Mouse (Mus musculus) forebrain, embryonic 10.5 days (tissue): Measurements from ENCODE around the gene Tmem39a. TPM values are rescaled to one million over a fixed set of nuclear protein-coding genes. Genes with fewer than 3 reads are reported as not detected.

ENCODE experiments used
- DNase-seq: peaks from one replicate; pipeline ENCODE4 v3.0.0-alpha.2; 2017; ENCODE audit warnings: low spot score; ENCODE audit errors: extremely low spot score
- H3K27ac ChIP-seq: fragments of 300-500 bp; sonication (generic); 2 replicates; pipeline ENCODE4 v1.5.1; 2016; ENCODE audit warnings: mild to moderate bottlenecking
- H3K27me3 ChIP-seq: fragments of 300-500 bp; sonication (generic); 2 replicates; pipeline ENCODE4 v1.6.1; 2016; ENCODE audit warnings: mild to moderate bottlenecking; ENCODE audit not compliant: poor library complexity, severe bottlenecking
- H3K36me3 ChIP-seq: fragments of 300-500 bp; sonication (generic); replicated peaks from 2 replicates; pipeline ENCODE4 v1.6.1; 2016; ENCODE audit warnings: mild to moderate bottlenecking, moderate library complexity
- H3K4me1 ChIP-seq: fragments of 300-500 bp; sonication (generic); 2 replicates; pipeline ENCODE4 v1.6.1; 2016
- H3K4me3 ChIP-seq: fragments of 300-500 bp; sonication (generic); 2 replicates; pipeline ENCODE4 v1.5.1; 2016; ENCODE audit warnings: mild to moderate bottlenecking, moderate library complexity
- H3K9me3 ChIP-seq: fragments of 300-500 bp; sonication (generic); 2 replicates; pipeline ENCODE4 v1.6.1; 2016; ENCODE audit warnings: mild to moderate bottlenecking, moderate library complexity
- WGBS: fragments of 180-500 bp; shearing (Covaris S2); methylation state at CpG from one replicate; pipeline ENCODE4 v1.1.7; 2016; 5-methylcytosine and 5-hydroxymethylcytosine counted together
- polyA plus RNA-seq: library from polyadenylated mRNA; unstranded; fragments of >200 nt; fragmentation: Nextera tagmentation; extraction: Ambion mirVana; gene quantifications from 2 replicates; pipeline ENCODE4 v1.2.1, GENCODE M21; 2016

The Tmem39a gene
- polyA plus RNA-seq, 1 experiment from 2014 or later, result 75.5 TPM

DNA sequence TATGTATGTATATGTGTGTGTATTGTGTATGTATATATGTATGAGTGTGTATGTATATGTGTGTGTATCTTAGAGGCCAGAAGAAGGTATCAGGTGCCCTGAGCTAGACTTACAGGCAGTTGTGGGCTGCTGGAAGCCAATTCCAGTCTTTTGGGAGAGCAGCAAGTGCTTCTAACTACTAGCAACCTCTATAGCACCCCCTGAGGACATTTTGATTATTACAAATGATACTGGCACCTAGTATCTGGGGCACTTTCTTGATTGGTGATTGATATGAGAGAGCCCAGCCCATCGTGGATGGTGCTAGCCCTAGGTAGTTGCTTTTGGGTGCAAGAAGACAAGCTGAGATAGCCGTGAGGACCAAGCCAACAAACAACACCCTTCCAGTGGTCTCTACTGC is 63.8 kb downstream of the Tmem39a start:
- Histone ChIP-seq H3K9me3 (no peaks in the 10 kb centered on the region), H3K27me3 (no peaks in the 10 kb centered on the region), H3K27ac (no peak overlapping the region), H3K36me3 (no peaks in the 10 kb centered on the region; the same call in 1 of the 2 replicates), H3K4me1 (no peaks in the 10 kb centered on the region), H3K4me3 (no peak overlapping the region)
- DNase-seq, result no peak
- WGBS, result 72% methylated on average over 2 of the region's 2 CpGs

DNA sequence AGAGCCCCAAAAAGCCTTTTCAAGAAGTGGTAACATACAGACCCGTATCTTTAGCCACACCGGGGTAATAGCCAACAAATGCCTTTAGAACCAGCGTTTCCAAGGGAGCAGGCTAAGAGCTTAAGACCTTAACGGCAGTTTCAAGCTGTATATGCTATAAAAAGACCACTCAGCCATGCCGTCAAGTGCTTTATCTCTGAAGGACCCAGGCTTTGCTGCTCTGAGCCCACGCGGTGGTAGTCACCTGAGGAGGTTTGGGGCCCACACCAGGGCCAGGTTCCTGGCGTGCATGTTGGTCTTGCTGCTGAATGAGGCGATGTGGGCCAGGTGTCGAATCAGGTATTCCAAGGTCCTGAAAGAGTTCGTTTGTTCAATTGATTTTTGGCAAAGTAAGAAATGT is 65.8 kb downstream of the Tmem39a start:
- Histone ChIP-seq H3K4me1 (no peaks in the 10 kb centered on the region), H3K9me3 (no peaks in the 10 kb centered on the region), H3K27ac (no peak overlapping the region), H3K36me3 (no peaks in the 10 kb centered on the region; the same call in 1 of the 2 replicates), H3K4me3 (no peak overlapping the region), H3K27me3 (no peaks in the 10 kb centered on the region)
- 86% methylated on average over 11 of the region's 11 CpGs for whole genome bisulfite sequencing
- no peak for DNase-seq

DNA sequence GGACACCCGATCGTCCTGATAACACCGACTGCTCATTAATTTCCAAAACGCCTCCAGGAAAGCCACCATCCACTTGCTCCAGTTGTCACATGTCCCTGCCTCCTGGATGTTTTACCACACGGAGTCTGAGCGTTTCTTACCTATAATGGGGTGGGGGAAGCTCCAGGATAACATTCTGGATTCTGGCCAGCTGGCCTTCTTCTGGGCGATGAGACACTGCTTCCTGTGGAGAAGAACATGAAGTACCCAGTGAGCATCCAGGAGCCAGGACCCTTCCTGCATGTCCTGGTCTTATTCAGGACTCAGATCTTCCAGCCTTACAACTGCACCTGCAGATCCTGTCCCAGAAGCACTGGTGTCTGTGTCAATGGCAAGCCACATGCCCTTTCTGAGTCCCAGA is 66.9 kb downstream of the Tmem39a start:
- no peak for DNase-seq
- WGBS, result 95% methylated on average over 7 of the region's 7 CpGs

DNA sequence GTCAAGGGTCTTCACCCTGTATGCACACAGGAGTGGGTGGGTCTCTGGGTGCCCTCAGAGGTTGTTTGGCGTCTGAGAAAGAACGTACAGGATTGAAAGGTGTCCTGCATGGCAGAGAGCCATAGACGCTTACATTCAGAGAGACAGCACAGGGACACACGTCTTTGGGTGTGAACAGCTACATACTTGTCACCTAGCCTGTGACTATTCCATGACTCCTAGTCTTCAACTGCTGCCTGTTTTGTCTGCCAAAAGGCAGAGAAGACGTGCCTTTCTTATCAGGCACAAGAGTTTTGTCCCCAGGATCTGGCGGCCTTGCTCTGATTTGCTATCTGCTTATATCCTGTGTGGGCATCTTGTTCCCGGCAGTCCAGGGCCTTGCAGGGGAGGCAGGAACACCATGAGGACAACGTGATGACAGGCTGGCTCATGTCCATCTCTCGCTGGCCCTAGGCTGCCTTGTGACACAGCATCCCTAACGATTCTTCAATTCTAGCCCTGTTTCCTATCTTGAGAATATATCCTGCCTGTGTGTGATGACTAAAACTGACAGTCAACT is 67.4 kb downstream of the Tmem39a start:
- Histone ChIP-seq H3K4me1 (no peaks in the 10 kb centered on the region), H3K9me3 (no peaks in the 10 kb centered on the region), H3K4me3 (no peak overlapping the region), H3K27ac (no peak overlapping the region), H3K27me3 (no peaks in the 10 kb centered on the region), H3K36me3 (no peaks in the 10 kb centered on the region; the same call in 1 of the 2 replicates)
- DNase-seq, result no peak
- 88% methylated on average over 10 of the region's 10 CpGs for WGBS

More for the DNA sequence above, 66.9 kb downstream of the Tmem39a start:
- Histone ChIP-seq H3K9me3 (no peaks in the 10 kb centered on the region), H3K4me1 (no peaks in the 10 kb centered on the region), H3K27me3 (no peaks in the 10 kb centered on the region), H3K27ac (no peak overlapping the region), H3K4me3 (no peak overlapping the region), H3K36me3 (no peaks in the 10 kb centered on the region; the same call in 1 of the 2 replicates)

DNA sequence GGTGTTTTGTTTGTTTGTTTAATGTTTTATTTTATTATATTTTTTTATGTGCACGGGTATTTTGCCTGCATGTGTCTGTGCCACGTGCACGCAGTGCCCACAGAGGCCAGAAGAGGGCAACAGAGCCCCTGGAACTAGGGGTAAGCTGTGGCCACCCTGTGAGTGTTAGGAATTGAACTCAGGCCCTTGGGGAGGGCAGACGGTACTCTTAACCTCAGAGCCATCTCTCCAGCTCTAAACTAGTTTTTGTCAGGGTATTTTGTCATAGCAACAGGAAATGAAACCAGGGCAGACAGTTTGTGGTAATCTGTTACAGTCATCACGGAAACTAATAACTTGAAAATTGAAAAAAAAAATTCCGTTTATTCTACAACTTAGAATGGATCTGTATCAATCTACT is 73.6 kb downstream of the Tmem39a start:
- Histone ChIP-seq H3K36me3 (no peaks in the 10 kb centered on the region), H3K4me1 (no peaks in the 10 kb centered on the region)
- WGBS, result 64% methylated on average over 6 of the region's 6 CpGs

DNA sequence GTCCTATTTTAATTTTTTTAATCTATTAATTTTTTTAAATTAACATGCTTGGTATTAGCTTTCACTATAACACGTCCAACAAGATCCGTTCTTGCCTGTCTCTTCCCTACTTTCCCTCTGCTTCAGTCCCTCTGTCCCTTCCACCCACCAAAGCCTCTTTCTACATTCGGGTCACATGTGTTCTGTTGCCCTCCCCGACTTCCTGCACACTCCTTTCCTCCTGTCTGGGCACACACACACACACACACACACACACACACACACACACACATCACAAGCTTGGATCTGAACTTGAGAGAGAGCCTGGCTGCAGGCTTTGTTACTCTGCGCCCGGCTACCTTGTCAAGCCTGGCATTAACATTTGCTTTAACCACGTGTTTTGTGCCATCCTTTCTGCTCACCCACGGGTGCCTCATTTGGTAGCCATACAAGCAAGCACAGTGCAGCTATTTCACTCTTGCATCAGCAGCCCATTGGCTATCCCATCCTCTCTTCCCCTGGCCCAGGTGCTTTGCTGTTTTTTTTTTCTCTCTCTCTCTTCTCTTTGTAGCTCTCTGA is 77.4 kb downstream of the Tmem39a start:
- no peaks in the 10 kb centered on the region for H3K9me3 ChIP-seq
- H3K27me3 ChIP-seq, result no peaks in the 10 kb centered on the region
- H3K36me3 ChIP-seq, result no peaks in the 10 kb centered on the region
- no peak for DNase-seq
- H3K27ac ChIP-seq, result peak overlapping the region; percentile 51
- no peak overlapping the region for H3K4me3 ChIP-seq
- no peaks in the 10 kb centered on the region for H3K4me1 ChIP-seq
- WGBS, result 73% methylated on average over 8 of the region's 8 CpGs

More for the DNA sequence above, 73.6 kb downstream of the Tmem39a start:
- H3K27me3 ChIP-seq, result no peaks in the 10 kb centered on the region
- H3K4me3 ChIP-seq, result no peak overlapping the region
- no peak overlapping the region for H3K27ac ChIP-seq
- peak; percentile 39 for DNase-seq
- H3K9me3 ChIP-seq, result no peaks in the 10 kb centered on the region

DNA sequence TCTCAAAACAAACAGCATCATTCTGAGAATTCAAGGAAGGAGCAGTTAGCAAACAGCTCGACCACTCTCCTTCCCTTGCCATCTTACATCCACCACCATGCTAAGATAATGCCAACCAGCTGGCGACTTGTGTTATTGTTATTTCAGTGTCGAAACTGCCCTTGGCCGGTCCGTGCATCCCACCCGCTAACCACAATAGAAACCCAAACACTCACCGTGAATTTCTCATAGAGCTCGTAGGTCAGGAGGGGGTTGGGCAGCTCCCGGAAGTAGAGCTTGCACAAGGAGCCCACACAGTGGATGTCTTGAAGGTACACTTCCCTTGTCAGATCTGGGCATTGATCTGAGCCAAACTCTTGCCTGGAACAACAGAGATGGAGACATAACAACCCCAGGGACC is 78.2 kb downstream of the Tmem39a start:
- Histone ChIP-seq H3K27me3 (no peaks in the 10 kb centered on the region), H3K36me3 (no peaks in the 10 kb centered on the region), H3K27ac (peak overlapping the region; percentile 80), H3K4me1 (no peaks in the 10 kb centered on the region), H3K4me3 (no peak overlapping the region), H3K9me3 (no peaks in the 10 kb centered on the region)
- DNase-seq, result peak; percentile 47
- WGBS, result 78% methylated on average over 9 of the region's 9 CpGs

DNA sequence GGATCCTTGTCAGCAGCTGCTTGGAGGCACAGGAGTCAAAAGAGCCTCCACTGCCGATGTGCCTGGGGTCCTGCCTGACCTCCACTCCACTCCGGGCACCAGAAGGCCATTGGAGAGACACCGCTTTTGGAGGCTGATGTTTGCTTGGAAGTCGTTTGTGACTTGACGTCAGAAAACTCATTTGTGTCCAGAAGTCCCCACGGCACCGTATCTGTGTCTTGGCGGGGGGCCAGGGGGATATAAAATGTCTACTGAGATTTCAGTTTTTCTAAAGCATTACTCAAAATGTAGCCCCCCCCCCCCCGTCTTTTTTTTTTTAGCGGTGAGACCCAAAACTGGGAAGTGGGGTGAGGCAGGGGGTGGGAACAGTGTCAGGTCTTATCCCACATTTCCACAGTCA is 78.6 kb downstream of the Tmem39a start:
- Histone ChIP-seq H3K27ac (peak overlapping the region; percentile 80), H3K4me1 (no peaks in the 10 kb centered on the region), H3K9me3 (no peaks in the 10 kb centered on the region), H3K36me3 (no peaks in the 10 kb centered on the region), H3K4me3 (no peak overlapping the region), H3K27me3 (no peaks in the 10 kb centered on the region)
- WGBS, result 75% methylated on average over 10 of the region's 10 CpGs
- no peak for DNase-seq

Other genes with a start within 250 kb of the Tmem39a start
- 0.31 and 0.36 TPM in 2 replicates for gene Maats1, start 216.6 kb upstream of the Tmem39a start, polyA plus RNA-seq
- gene Cox17, start 211.7 kb upstream of the Tmem39a start, polyA plus RNA-seq, result 134 TPM in 2 replicates
- gene Gm21987, start 211.7 kb upstream of the Tmem39a start, polyA plus RNA-seq, result not detected in 2 replicates
- gene Popdc2, start 196.5 kb upstream of the Tmem39a start, polyA plus RNA-seq, result 0.63 and 0.73 TPM in 2 replicates
- not detected in 2 replicates for gene Pla1a, start 125.6 kb upstream of the Tmem39a start, polyA plus RNA-seq
- gene Adprh, start 106.0 kb upstream of the Tmem39a start, polyA plus RNA-seq, result 149 and 153 TPM in 2 replicates
- gene Cd80, start 103.1 kb upstream of the Tmem39a start, polyA plus RNA-seq, result 0.32 and 0.61 TPM in 2 replicates
- gene Timmdc1, start 36.0 kb upstream of the Tmem39a start, polyA plus RNA-seq, result 33.1 and 36.7 TPM in 2 replicates
- gene Poglut1, start 8.4 kb upstream of the Tmem39a start, polyA plus RNA-seq, result 69.8 and 72.2 TPM in 2 replicates
- gene Arhgap31, start 154.6 kb downstream of the Tmem39a start, polyA plus RNA-seq, result 7.3 and 7.4 TPM in 2 replicates
- gene B4galt4, start 183.6 kb downstream of the Tmem39a start, polyA plus RNA-seq, result 27.1 and 27.8 TPM in 2 replicates
- gene Upk1b, start 241.6 kb downstream of the Tmem39a start, polyA plus RNA-seq, result 0.50 and 0.60 TPM in 2 replicates